Mouse (Mus musculus): Measurements from ENCODE around the gene Abca13.
"Not testable (repeated sequence)": the region's sequence is repeated elsewhere in the genome, so short reads cannot be mapped to it uniquely, and the experiment has no call there.

Abca13 gene

DNA sequence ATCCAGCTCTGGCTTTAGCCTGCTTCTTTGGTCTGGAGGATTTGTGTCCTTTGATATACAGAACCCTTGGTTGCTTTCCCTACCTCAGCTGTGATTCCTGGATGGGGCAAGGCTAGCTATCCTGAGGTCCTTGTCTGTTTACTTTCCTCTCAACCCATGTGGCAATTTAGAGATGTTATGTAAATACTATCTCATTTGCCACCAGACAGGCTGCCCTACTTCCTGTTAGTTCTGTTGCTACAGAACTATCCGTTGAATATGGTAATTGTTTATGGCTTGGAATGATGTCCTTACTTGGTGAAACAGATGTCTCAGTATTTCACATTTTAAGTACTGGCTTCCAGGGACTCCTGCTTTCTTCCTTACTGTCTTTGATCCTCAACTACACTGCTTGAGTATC, 107.9 kb downstream of the Abca13 start:
- DNase-seq = no peak

DNA sequence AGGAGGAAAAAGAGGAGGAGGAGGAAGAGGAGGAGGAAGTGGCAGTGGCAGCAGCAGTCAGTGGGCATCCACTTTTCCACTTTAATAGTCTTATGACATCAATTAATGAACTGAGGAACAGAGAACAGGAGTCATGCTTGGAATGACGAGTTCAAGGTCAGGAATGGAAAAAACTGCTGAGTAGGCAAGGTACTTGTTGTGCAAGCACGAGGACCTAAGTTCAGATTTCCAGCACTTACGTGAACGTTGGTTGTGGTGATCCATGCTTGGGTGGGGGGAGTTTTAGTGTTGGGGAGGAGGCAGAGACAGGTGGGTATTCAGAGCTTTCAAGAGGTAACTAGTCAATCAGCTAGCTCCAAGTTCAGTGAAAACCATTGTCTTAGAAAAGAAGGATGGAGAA, 113.7 kb downstream of the Abca13 start:
- no peak for DNase-seq

DNA sequence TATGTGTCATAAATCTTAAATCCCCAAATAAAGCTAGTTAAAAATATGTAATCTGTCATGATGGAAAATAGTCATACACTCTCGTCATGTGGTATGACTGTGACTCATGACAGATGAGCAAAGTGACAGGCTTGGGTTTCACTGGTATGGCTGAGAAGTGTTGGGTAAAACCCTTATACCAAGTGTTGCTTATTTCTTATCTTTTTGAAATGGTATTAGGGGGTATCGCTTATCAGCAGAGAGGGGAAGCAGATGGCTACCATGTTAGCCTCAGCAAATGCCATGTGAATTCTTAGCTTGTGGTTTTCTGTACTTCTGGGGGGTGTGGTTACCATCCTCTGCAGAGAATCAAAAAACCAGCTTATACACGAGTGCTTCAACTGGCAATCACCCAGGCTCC, 124.8 kb downstream of the Abca13 start:
- no peak for DNase-seq

DNA sequence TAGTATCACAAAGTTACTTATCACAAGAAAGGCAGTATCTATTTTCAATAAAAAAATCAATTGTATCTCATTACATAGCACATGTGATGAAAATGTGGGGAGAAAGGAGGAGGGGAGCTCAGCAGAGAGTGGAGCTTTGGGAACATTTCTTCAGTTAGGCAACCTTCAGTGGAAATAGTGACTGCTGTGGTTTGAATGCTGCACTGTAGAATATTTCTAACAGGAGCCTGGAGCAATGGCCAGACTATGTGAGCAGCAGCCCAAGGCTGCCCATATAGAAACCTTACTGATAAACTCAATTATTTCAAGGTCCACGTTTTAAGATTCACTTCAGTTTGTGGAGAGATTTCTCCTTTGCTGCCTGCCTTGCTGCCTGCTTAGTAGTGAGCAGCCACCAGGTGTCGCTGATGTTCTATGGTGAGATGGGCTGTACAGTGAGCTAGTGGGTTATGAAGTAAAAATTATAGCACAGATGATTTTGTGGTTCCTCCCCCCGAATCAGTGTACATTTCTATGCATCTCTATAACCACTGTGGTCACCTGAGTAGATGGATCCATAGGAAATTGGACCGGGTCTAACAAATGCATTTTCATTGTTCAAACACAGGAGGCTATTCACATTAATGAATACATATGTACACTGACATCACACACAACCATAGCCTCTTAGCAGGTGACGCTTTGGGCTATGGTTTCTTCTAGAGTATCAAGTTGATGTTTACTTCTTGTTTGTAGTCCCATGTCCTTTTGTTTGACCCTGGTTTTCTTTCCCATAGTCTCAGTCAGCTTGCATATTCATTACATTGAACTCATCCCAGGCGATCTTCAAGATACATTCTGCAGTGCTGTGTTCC, 125.6 kb downstream of the Abca13 start:
- DNase-seq = peak; percentile 5

DNA sequence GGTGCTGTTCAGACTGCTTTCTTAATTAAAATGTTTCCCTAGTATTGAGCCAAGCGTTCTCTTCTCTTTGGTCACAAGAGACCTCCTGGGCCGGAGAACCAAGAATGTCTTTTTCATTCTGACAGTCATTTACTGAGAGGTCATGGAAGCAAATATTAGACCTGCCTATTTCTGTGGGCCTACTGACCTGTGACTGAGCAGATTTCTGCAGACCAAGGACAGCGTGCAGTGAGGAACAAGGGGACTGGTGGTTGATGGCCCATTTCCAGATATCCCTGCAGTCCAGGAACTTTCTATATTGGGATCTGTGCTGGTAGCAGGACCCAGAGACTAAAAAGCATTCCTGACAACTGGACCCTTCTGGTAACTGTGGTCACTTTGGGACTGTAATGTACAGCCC, 146.4 kb downstream of the Abca13 start:
- DNase-seq = no peak

DNA sequence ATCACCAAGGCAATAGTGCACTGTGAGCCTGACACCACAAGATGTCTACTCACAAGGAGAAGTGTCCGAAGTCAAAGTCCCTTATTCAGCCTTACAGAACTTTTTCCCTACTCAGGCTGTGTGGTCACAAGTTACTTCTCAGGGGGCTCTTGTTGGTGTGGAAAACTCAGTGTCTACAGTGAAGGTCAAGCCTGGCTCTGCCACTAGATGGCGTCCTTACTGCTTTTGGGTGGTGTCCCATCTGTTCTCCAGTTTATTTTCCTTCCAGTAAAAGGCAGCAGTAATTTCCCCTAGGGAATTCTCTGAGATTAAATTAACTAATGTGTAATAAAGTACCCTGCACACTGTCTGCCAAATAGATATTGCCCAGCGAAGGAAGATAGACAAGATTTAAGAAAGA, 156.0 kb downstream of the Abca13 start:
- no peak for DNase-seq

DNA sequence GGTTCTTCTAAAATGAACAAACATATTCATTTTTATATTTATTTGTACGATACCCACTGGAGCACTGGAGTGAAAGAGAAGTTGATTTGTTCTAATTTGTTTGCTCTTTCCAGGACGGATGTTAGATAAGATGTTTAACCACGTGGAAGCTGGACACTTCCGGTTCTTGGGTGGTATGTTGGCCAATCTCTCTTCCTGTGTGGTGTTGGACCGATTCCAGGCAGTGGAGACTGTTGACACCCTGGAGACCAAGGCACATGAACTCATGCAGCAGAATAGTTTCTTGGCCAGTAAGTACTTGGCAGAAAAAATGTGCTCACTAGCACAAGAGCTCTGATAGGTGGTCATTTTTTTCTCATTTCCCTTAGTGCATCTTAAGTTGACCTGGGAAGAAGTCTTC, 181.4 kb downstream of the Abca13 start:
- no peak for DNase-seq

DNA sequence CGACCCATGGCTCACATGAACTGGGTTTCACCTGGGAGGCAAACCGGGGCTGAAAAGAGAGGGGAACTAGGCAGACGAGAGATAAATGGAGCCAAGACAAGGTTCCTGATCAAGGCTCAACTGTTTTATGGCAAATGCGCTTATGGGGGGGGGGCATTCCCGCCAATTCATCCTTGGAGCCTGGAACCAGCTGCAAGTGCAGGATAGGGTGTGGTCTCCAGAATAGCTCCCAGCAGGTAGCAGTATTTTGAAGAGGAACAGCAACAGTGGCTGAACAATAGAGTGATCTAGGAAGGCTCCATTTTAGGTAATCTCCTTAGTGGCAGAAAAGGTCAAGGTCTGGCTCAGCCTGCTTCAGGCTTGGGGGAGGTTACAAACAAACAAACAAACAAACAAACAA, 182.7 kb downstream of the Abca13 start:
- not testable (repeated sequence) for DNase-seq

DNA sequence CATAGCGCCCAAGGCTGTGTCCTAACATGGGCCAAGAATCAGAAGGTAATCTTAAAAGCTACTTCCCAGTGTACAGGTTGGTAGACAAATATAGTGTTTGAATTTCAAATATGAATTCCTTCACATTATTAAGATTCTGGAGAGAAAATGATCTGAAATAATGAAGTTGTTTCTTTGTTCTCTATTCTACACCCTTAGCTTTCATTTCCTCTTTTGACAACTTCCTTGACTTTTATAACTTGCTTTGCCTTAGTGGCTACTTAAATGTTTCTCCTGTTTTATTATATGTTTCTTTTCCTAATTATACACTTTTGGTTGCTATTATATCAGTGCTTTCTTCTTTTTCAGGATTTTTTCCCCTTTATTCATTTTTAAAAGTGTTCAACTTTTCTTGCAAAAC, 196.8 kb downstream of the Abca13 start:
- DNase-seq = no peak

DNA sequence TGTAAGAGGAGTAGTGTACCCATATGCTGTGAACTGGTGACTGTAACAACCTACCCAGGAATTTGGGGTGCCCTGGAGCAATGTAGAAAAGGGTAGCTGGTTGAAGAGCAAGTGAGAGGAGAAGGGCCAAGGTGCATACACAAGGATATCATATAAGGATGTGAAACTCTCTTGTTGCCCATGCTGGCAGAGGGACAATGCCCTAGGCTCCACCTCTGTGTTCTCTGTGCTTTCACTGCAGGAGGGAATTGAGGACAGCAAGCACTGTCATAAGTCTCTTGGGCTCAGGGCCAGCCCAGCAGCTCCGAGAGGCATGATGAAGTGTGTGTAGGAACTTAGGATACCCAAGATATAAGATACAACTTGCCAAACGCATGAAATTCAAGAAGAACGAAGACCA, 225.2 kb downstream of the Abca13 start:
- DNase-seq = no peak

DNA sequence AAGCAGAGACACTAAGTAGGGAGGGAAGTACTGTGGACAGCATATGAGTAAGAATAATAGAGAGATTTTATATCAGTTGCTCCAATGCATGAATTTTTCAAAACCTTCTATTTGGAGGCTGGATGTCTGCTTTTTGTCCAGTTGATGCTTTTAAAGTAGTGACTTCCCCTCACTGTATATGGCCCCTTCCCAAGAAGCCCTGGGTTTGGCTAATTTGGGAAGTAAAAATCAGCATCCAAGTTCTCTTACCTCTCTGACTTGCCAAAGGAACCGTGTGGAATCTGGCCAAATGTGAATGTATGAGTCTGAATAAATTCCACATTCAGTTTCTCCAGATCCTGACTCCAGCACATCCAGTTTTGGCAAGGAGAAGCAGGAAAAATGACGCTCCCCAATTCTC, 228.5 kb downstream of the Abca13 start:
- no peak for DNase-seq

DNA sequence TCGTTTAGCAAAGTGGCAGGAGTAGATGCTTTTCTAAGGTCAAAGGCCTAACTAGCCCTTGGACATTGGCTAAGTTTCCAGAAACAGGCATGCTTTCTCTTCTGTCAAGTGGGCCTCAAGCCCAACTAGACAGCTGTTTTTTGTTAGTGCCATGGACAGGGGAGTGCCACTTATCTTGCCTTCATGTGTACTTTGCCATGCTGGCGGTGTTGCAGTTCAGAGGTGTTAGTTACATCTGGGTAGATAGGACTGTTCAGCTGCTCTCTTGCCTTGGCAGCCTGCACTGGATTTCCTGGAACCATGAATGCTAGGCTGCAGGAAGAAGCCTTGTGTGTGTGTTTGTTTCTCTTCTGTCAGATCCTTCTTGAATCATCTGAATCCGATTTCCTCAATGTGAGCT, 235.7 kb downstream of the Abca13 start:
- DNase-seq = no peak

DNA sequence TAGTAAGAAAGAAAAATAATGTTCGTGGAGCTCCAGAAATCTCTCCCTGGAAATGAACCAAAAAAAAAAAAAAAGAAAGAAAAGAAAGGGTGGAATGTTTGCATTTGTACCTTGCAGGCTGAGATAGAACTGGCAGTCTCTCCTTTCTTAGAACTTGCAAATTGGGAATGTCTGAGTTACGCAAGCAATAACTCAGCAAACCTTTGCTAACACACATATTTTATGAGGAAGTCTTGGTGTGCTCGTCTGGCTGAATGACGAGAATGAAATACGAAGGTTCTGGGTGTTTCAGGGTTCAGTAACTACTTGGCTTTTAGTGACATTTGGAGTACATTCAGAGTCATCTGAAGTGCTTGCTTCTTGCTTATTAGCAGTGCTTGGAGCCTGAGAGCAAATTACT, 241.1 kb downstream of the Abca13 start:
- no peak for DNase-seq

DNA sequence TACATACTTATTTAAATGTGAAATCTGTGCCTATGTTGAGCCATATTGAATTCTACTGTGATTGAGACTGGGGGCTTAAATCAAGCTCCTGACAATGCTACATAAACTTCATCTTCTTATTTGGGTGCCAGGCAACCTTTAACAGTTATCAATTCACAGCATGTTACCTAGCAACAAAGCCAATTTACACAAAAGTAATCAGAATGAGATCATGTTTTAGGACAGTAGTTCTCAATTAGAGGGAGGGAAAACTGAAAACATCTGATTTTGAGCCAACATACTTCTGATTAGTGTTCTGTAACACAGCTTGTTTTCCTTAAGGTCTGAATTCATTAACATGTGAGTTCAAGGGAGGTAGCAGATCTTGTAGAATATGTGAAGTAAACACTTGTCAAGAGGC, 244.9 kb downstream of the Abca13 start:
- DNase-seq = no peak

DNA sequence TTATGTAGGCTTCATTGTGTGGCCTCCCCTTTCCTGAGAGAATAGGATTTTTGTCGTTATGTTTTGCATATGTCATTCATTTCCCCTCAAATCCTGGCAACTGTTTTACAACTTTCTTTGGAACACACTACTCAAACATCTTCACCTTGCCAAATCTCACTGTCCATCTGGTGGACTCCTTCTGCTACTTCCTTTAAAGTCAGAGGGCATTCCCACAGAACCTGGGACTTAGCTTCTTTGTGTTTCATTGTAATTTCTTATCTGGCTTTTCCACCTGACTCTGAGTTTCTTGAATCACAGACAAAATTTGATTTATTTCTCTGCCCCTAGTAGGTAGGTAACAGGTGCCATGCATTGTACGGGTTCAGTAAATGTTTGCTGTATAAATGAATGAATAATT, 248.0 kb downstream of the Abca13 start:
- no peak for DNase-seq

DNA sequence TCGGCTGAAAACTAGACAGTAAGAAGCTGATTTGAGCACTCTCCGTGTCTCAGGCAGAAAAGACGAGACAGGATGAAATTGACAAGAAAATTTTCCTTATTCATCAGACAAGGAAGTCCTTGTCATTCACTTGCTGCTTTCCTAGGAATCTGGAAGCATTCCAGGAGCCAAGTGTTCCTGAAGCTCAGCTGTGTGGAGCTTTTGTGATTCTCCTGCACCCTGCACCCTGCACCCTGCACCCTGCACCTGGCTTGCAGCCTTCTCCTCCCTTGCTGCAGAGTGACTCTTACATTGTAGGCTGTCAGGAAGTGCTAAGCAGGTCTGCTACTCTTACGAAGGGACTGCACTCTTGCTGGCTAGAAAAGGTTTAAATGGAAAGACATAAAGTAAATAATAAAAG, 249.4 kb downstream of the Abca13 start:
- DNase-seq = no peak

DNA sequence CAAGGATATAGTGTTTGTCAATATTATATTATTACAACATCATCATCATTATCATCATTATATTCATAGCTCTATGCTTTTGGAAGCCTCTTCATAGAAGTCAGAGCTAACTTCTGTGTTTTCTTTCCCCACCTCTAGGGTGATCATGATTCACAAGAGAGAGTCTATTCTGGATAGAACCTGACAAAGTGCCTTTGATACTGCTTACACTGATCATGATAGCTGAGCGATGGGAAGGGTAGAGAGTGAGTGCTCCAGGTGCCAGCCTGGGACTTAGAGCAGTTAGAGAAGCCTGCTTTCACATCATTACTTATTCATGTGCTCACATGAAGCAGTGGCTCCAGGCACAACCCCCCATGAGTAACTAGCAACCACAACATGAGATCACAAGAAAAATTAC, 280.7 kb downstream of the Abca13 start:
- no peak for DNase-seq

DNA sequence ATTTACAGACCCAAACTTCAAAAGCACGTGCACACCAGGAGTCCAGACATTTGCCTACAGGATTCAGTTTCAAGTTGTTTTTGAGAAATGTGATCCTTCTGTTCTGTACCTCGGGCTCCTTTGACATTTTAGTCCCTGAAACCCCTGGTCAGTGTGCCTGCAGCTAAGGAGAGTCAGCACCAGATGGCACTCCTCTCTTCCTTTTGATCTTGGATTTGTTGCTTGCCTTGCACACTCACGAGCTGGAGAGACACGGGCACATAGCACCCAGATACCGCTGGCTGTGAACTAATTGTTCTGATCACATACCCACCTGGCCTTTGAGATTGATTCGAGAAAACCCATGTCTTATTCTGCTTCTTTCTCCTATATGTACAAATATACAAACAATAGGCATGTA, 289.8 kb downstream of the Abca13 start:
- no peak for DNase-seq

DNA sequence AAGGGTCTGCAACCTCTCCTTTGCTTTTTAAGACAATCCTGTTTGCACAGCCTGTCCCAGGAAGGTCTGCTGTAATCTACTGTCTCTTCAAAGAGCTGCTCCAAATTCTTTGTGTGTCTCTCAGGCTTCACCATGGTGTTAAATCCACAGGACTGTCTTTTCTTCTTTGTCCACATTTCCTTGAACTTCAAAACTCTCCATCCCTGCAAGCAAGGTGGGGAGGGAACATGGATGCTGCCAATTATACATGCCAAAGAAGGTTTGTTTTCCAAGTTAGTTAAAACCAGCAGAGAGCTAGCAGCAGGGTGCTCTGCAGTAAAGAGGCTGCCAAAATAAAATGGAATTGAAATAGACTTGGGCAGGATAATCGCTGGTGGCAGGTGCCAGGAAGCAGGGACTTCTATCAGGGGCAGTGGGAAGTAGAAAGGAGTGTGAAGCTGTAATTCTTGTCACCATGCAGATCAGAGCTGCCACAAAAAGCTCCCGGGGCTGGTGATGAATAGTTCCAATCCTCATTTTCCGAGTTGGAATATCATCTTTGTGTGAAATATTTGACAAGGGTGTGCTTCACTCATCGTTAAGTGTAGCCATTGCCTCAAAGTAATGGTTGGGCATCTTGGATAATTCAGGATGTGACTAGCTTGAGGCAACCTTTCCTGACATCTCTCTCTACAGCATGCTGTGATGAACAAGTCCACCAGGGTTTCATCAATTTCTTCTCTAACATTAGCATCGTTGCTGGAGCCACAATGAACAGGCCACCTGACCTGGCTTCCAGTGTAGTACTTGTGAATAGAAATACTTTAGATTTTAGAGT, 308.8 kb downstream of the Abca13 start:
- peak; percentile 3 for DNase-seq

DNA sequence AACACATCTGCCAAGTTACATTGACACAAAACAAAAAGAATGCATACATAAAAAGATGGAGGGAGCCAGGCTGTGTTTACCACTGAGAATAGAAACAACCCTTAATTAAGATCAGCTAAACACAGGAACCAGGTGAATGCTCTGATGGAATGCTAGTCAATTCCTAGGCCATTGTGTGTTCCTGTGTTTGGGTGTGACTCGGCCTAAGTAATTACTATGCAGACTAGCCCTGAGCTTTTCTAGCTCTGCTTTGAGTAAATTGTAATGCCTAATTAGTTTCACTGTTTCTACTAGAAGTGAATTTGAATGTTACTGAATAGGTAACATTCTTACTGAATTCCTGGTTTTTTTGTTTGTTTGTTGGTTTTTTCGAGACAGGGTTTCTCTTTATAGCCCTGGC, 323.2 kb downstream of the Abca13 start:
- DNase-seq = not testable (repeated sequence)

DNA sequence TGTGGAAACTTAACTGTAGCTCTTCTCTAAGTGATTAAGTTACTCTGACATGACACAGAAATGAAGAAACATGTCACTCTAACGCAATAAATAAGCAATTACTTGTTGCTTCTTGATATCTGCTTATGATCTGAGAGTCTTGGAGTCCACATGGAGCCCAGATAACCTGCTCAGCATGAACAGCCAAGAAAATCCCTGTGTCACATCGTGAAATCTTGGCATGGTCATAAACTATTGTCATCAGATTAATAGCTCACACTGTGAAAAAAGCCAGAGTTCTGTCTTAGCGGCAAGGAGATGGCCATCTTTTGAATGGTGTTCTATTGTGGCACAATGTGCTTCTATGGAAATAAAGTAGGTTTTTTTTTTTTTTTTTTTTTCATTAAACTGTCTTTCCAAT, 336.8 kb downstream of the Abca13 start:
- no peak for DNase-seq

DNA sequence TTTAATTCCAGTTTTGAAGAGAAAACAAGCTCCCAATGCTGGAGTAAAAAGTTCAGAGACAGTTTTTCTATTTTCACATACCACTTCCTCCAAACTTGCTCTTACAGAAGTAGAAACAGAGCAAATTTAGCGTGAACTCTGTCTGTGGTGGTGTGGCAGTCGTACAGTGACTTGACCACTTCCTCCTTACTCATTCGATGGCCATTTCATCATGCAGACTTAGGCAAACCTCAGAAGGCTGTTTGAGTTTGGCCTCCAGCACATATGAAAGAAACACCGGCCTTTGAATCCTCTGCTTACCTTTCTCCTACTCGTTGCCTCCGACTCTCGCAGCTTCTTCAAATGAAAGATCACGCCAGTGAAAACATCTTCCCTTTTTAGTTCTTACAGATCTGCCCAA, 340.0 kb downstream of the Abca13 start:
- DNase-seq = no peak

DNA sequence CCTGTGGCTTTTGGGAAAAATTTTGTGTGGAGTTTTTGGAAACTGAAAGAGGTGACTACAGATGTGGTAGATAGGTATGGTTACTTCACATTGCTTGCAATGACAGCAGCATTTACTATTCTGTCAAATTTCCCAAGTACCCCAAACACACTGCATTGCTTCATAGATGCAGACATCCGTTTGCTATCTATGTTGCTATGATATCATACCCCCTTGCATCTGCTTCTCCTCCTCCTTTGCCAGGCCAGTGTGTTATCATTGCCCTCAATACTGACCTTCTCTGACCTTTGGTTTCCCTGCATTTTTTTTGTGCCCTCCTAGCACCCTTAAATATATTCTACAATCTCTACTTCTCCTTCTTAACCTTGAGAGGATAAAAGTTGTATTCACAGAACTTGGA, 341.4 kb downstream of the Abca13 start:
- DNase-seq = no peak

DNA sequence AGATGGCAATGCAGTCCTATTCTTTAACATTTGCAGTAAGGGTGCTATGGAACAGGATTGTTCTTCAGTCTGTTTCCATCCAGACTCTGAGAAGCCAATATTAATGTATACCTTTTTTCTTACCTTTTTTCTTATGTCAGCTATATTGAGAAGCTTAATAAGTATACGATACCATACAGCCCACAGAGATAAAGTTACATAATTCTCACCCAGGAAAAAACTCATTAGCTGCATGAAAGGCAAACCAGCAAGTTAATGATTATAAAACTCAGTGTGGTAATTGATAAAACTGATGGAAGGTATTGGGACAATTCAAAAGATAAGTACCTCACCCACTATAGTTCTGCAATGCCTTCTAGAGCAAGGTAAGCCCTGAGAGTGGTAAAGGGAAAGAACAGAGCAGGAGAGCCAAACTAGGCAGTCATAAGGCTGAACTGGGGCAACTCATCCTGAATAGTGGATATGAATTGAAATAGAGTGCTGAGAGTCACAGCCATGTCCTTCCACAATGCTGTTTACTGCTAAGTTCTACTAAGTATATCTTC, 342.0 kb downstream of the Abca13 start:
- no peak for DNase-seq

All from cerebellum, adult 11-12 months (tissue).